In genomic region chr11:60254308-60254707, GRCm38 (mm10) we compare ENCODE assay signal across 15 mouse cellular contexts. TPM values are rescaled to one million over a fixed set of nuclear protein-coding genes. Genes with fewer than 3 reads are reported as not detected.
DNase-seq lines count a peak whose midpoint lies in the region; ATAC-seq and TF ChIP-seq lines count a peak whose summit lies in the region.
"Had no signal": no experiment of that assay in that cellular context is flagged by ENCODE, and none has a peak within 500 bp of the region (broad histone marks: within the 10 kb centered on the region; RNA-seq: fewer than 3 reads in every experiment).

No protein-coding gene starts in this region.

- 61% methylated on average over 5 of the region's 5 CpGs for WGBS in forebrain, embryonic 13.5 days
- 79% methylated on average over 5 of the region's 5 CpGs for WGBS in forebrain, embryonic 10.5 days
- 46% methylated on average over 5 of the region's 5 CpGs for WGBS in hindbrain, postnatal 0 days
- WGBS in hindbrain, embryonic 10.5 days = 91% methylated on average over 5 of the region's 5 CpGs
- WGBS in heart, embryonic 16.5 days = 41% methylated on average over 5 of the region's 5 CpGs

- H3K27ac ChIP-seq in forebrain, embryonic 13.5 days = 0 out of 2 replicates have a peak overlapping the region, but pooled peaks have one; percentile 11
- no peak overlapping the region for H3K27ac ChIP-seq in forebrain, embryonic 10.5 days
- H3K27ac ChIP-seq in hindbrain, postnatal 0 days = peak overlapping the region; percentile 66; the same call in 1 of the 2 replicates
- no peak overlapping the region for H3K27ac ChIP-seq in hindbrain, embryonic 10.5 days
- H3K27ac ChIP-seq in heart, embryonic 16.5 days (ENCODE audit: low read length) = peak overlapping the region; percentile 80
- H3K27ac ChIP-seq: embryonic facial prominence, embryonic 15.5 days had no signal

- no peaks in the 10 kb centered on the region for H3K27me3 ChIP-seq in forebrain, embryonic 13.5 days
- no peaks in the 10 kb centered on the region for H3K27me3 ChIP-seq in forebrain, embryonic 10.5 days (ENCODE audit: poor library complexity, severe bottlenecking)
- H3K27me3 ChIP-seq in hindbrain, postnatal 0 days (ENCODE audit: insufficient read depth, low read length) = no peaks in the 10 kb centered on the region
- no peaks in the 10 kb centered on the region for H3K27me3 ChIP-seq in hindbrain, embryonic 10.5 days (ENCODE audit: insufficient read depth, poor library complexity, severe bottlenecking)
- no peaks in the 10 kb centered on the region for H3K27me3 ChIP-seq in heart, embryonic 16.5 days (ENCODE audit: control insufficient read depth, insufficient read depth, low read length)
- H3K27me3 ChIP-seq: embryonic facial prominence, embryonic 15.5 days had no signal

- no peak for DNase-seq in forebrain, embryonic 10.5 days (ENCODE audit: extremely low spot score, low spot score)
- DNase-seq in hindbrain, postnatal 0 days (ENCODE audit: low spot score) = peak; percentile 55
- no peak for DNase-seq in hindbrain, embryonic 10.5 days (ENCODE audit: low spot score)
- peak; percentile 46 for DNase-seq in adrenal gland, postnatal 25 days
- no peak for DNase-seq in lung, postnatal 10 days
- no peak for DNase-seq in spleen, adult 18-20 months
- DNase-seq: gastrocnemius, postnatal 10 days; kidney, adult 18-20 months; lung, adult 18-20 months; right cerebral cortex, adult 18-20 months; thymus, postnatal 25 days had no signal

- no peaks in the 10 kb centered on the region for H3K9me3 ChIP-seq in forebrain, embryonic 13.5 days (replicated peaks)
- H3K9me3 ChIP-seq in forebrain, embryonic 10.5 days = no peaks in the 10 kb centered on the region
- H3K9me3 ChIP-seq in hindbrain, postnatal 0 days (ENCODE audit: low read length) = no peaks in the 10 kb centered on the region
- H3K9me3 ChIP-seq in hindbrain, embryonic 10.5 days = no peaks in the 10 kb centered on the region
- no peaks in the 10 kb centered on the region for H3K9me3 ChIP-seq in heart, embryonic 16.5 days (replicated peaks; ENCODE audit: control insufficient read depth, low read length)
- H3K9me3 ChIP-seq: embryonic facial prominence, embryonic 15.5 days had no signal

- H3K4me3 ChIP-seq in forebrain, embryonic 13.5 days = no peak overlapping the region
- H3K4me3 ChIP-seq in forebrain, embryonic 10.5 days = no peak overlapping the region
- no peak overlapping the region for H3K4me3 ChIP-seq in hindbrain, postnatal 0 days (ENCODE audit: low read length)
- H3K4me3 ChIP-seq in hindbrain, embryonic 10.5 days = no peak overlapping the region
- no peak overlapping the region for H3K4me3 ChIP-seq in heart, embryonic 16.5 days (ENCODE audit: low read length)
- H3K4me3 ChIP-seq: embryonic facial prominence, embryonic 15.5 days had no signal

- H3K4me1 ChIP-seq in forebrain, embryonic 13.5 days = peaks cover 27% of the 10 kb centered on the region
- H3K4me1 ChIP-seq in forebrain, embryonic 10.5 days = peaks cover 15% of the 10 kb centered on the region
- peaks cover 26% of the 10 kb centered on the region for H3K4me1 ChIP-seq in hindbrain, postnatal 0 days (ENCODE audit: insufficient read depth, low read length)
- H3K4me1 ChIP-seq in hindbrain, embryonic 10.5 days (replicated peaks) = peaks cover 30% of the 10 kb centered on the region
- peaks cover 42% of the 10 kb centered on the region for H3K4me1 ChIP-seq in heart, embryonic 16.5 days (ENCODE audit: control insufficient read depth, insufficient read depth, low read length)

- no peak overlapping the region for H3K9ac ChIP-seq in forebrain, embryonic 13.5 days
- no peak overlapping the region for H3K9ac ChIP-seq in hindbrain, postnatal 0 days (replicated peaks; ENCODE audit: low read length)
- H3K9ac ChIP-seq in heart, embryonic 16.5 days (ENCODE audit: low read length) = no peak overlapping the region
- H3K9ac ChIP-seq: embryonic facial prominence, embryonic 15.5 days had no signal

- no peak overlapping the region for H3K4me2 ChIP-seq in forebrain, embryonic 13.5 days
- H3K4me2 ChIP-seq in hindbrain, postnatal 0 days (ENCODE audit: low read depth, low read length) = no peak overlapping the region
- no peak overlapping the region for H3K4me2 ChIP-seq in heart, embryonic 16.5 days (ENCODE audit: low read depth, low read length)
- H3K4me2 ChIP-seq: embryonic facial prominence, embryonic 15.5 days had no signal

- TF ChIP-seq CTCF in hindbrain, postnatal 0 days (IDR thresholded peaks at IDR 0.05; ENCODE audit: low read depth) = no peak

- no peak for ATAC-seq in forebrain, embryonic 13.5 days
- ATAC-seq in hindbrain, postnatal 0 days = no peak
- ATAC-seq in heart, embryonic 16.5 days (replicated peaks; ENCODE audit: extremely low read depth, insufficient read depth, low FRiP score) = peak; percentile 41
- ATAC-seq: CD4-positive, CD25-positive, alpha-beta regulatory T cell, adult 4 months had no signal

- peaks cover 18% of the 10 kb centered on the region for H3K36me3 ChIP-seq in forebrain, embryonic 13.5 days (ENCODE audit: poor library complexity, severe bottlenecking)
- 0 out of 2 replicates have a peak, but pooled peaks cover 4% of the 10 kb centered on the region for H3K36me3 ChIP-seq in forebrain, embryonic 10.5 days (replicated peaks)
- H3K36me3 ChIP-seq in hindbrain, postnatal 0 days (ENCODE audit: insufficient read depth, low read length) = no peaks in the 10 kb centered on the region; the same call in none of the 2 replicates
- H3K36me3 ChIP-seq in hindbrain, embryonic 10.5 days = peaks cover 5% of the 10 kb centered on the region
- H3K36me3 ChIP-seq in heart, embryonic 16.5 days (ENCODE audit: control insufficient read depth, insufficient read depth) = peaks cover 3% of the 10 kb centered on the region; the same call in 1 of the 2 replicates

RNA-seq across cellular contexts. Expression of gene Srebf1, which starts 31.9 kb away (rescaled TPM):
- 52.1 and 56.7 TPM in 2 replicates for polyA plus RNA-seq in forebrain, embryonic 13.5 days (2015; fragmentation: Nextera tagmentation; extraction: Ambion mirVana)
- 59.3 and 66.1 TPM in 2 replicates for polyA plus RNA-seq in forebrain, embryonic 10.5 days (2016; fragmentation: Nextera tagmentation; extraction: Ambion mirVana)
- total RNA-seq in hindbrain, postnatal 0 days (2014; rRNA removed) = 163 and 169 TPM in 2 replicates
- 50.6 and 59.5 TPM in 2 replicates for polyA plus RNA-seq in hindbrain, postnatal 0 days (2015; fragmentation: Nextera tagmentation; extraction: Ambion mirVana)
- 45.0 and 55.8 TPM in 2 replicates for polyA plus RNA-seq in hindbrain, embryonic 10.5 days (2016; fragmentation: Nextera tagmentation; extraction: Ambion mirVana)
- 125 and 160 TPM in 2 replicates for total RNA-seq in adrenal gland, postnatal 25 days (2021)
- polyA plus RNA-seq in heart, embryonic 16.5 days (2015; fragmentation: Nextera tagmentation; extraction: Ambion mirVana) = 36.1 and 47.0 TPM in 2 replicates

Comparison
In these comparisons a context has a peak if more than half of its experiments do, and no peak if none do; other contexts are left out.
1. H3K27ac ChIP-seq: peak in forebrain, embryonic 13.5 days (single experiment), hindbrain, postnatal 0 days (single experiment) and heart, embryonic 16.5 days (single experiment); none in forebrain, embryonic 10.5 days (single experiment) and hindbrain, embryonic 10.5 days (single experiment).
2. DNase-seq: peak in hindbrain, postnatal 0 days (single experiment) and adrenal gland, postnatal 25 days (single experiment); none in forebrain, embryonic 10.5 days (single experiment), hindbrain, embryonic 10.5 days (single experiment), lung, postnatal 10 days (single experiment) and spleen, adult 18-20 months (0 of 2).